Mouse (Mus musculus) myocyte (in vitro differentiated cells): Measurements from ENCODE around the gene Catsper2.

Experiments used
- POLR2A ChIP-seq: IDR thresholded peaks from one replicate; pipeline ENCODE4 v1.6.1; 2011; ENCODE audit warnings: low read depth, mild to moderate bottlenecking, control low read depth, moderate library complexity; ENCODE audit not compliant: insufficient read length
- REST ChIP-seq: IDR thresholded peaks from one replicate; pipeline ENCODE4 v1.6.1; 2011; ENCODE audit warnings: mild to moderate bottlenecking, control low read depth, moderate library complexity; ENCODE audit not compliant: insufficient read depth, insufficient read length
- TCF3 ChIP-seq: IDR thresholded peaks from one replicate; pipeline ENCODE4 v1.6.1; 2011; ENCODE audit warnings: low read depth, control low read depth; ENCODE audit not compliant: insufficient read length
- USF1 ChIP-seq: IDR thresholded peaks from one replicate; pipeline ENCODE4 v1.6.1; 2011; ENCODE audit warnings: low read depth, mild to moderate bottlenecking, control low read depth, moderate library complexity

- TF ChIP-seq TCF3 (no peak), POLR2A (no peak), USF1 (no peak), REST (no peak)
These were observed 9.6 kb upstream of the Catsper2 start for GRCm38 (mm10) chr2:121423166-121423565.
